Mouse (Mus musculus): Measurements from ENCODE around the gene Best1. TPM values are rescaled to one million over a fixed set of nuclear protein-coding genes. Genes with fewer than 3 reads are reported as not detected.

Gene Best1
- polyA plus RNA-seq, 1 experiment = not detected

DNA sequence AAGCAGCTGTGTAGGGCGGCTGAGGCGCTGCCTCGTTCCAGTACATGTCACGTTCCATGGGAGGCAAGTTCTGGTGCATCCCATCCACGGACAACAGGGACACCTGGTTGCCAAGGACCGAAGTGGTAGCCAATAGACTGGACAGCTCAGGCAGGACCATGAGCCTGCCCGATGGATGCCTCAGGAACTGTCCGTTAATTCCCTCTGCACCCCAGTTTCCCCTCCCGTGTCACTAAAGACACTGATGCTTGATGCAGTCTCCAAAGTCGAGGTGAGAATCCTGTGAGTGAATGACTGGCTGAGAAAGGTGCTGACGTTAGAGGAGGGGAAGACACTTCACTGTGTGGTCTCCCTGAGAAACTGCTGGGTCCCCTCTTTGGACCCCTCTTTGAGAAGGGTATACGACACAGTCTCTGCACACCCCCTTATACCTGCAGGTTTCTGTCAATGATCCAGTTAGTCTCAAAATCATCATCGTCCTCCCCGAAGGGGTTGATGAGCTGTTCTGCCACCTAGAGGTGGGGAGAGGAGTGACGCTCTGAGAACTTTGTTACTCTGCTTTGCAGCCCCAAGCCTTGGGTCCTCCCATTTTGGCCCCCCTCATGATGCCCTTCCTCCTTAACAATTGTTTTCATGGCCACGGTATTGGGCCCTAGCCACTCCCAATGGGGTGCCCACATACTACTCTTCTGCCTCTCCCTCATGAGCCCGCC, 12.1 kb downstream of the Best1 start:
- no peak for TF ChIP-seq CTCF (IDR thresholded peaks at IDR 0.05; ENCODE audit: insufficient read depth, low read depth, low read length)
- no peak for TF ChIP-seq POLR2A (IDR thresholded peaks at IDR 0.05; ENCODE audit: insufficient read depth, low read depth, low read length)
- no peak overlapping the region for H3K27ac ChIP-seq (ENCODE audit: insufficient read depth, low read depth, low read length)
- 63% methylated on average over 17 of the region's 17 CpGs for WGBS
- peaks cover 7% of the 10 kb centered on the region for H3K4me1 ChIP-seq (ENCODE audit: control insufficient read depth, insufficient read depth, low read length)
- H3K4me3 ChIP-seq (ENCODE audit: insufficient read depth, low read depth, low read length) = no peak overlapping the region

DNA sequence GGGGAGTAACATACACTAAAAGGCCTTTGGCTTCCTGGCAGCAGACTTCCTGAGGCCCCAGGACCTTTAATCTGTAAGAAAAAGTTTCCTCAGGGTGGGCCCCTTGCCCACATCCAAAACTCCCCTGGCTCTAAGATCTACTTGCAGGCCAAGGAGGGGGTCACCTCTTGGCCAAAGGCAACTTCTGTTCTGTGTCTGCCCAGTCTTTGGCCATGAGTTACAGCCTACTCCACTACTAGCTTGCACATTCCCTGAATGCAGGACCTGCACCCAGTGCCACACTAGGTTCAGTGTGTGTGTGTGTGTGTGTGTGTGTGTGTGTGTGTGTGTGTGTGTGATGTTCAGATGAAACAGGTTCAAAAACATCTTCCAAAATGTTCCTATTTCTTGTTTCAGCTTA, 13.8 kb downstream of the Best1 start:
- Histone ChIP-seq H3K27ac (ENCODE audit: insufficient read depth, low read depth, low read length) (no peak overlapping the region), H3K4me3 (ENCODE audit: insufficient read depth, low read depth, low read length) (no peak overlapping the region), H3K4me1 (ENCODE audit: control insufficient read depth, insufficient read depth, low read length) (peaks cover 6% of the 10 kb centered on the region)
- TF ChIP-seq POLR2A (IDR thresholded peaks at IDR 0.05; ENCODE audit: insufficient read depth, low read depth, low read length) (no peak), CTCF (IDR thresholded peaks at IDR 0.05; ENCODE audit: insufficient read depth, low read depth, low read length) (no peak)

DNA sequence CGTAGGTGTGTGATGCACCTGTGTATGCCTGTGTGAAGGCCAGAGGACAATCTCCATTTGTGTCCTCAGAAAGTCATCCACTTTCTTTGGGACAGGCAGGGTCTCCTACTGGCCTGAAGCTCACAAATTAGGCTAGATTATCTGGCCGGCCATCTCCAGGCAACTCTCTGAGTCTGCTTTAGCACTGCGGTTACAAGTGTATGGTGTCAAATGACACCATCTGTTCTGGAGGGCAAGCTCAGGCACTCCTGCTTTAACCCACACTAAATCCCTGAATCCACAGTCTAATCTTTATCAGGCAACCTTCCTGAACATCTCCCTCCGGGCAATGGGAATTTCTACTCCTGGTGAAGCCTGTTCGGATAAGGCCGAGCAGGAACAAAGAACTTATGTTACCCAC, 14.2 kb downstream of the Best1 start:
- no peak overlapping the region for H3K27ac ChIP-seq (ENCODE audit: insufficient read depth, low read depth, low read length)
- H3K4me3 ChIP-seq (ENCODE audit: insufficient read depth, low read depth, low read length) = no peak overlapping the region
- WGBS = 69% methylated on average over 6 of the region's 6 CpGs
- no peak for TF ChIP-seq CTCF (IDR thresholded peaks at IDR 0.05; ENCODE audit: insufficient read depth, low read depth, low read length)
- TF ChIP-seq POLR2A (IDR thresholded peaks at IDR 0.05; ENCODE audit: insufficient read depth, low read depth, low read length) = no peak
- peaks cover 6% of the 10 kb centered on the region for H3K4me1 ChIP-seq (ENCODE audit: control insufficient read depth, insufficient read depth, low read length)

DNA sequence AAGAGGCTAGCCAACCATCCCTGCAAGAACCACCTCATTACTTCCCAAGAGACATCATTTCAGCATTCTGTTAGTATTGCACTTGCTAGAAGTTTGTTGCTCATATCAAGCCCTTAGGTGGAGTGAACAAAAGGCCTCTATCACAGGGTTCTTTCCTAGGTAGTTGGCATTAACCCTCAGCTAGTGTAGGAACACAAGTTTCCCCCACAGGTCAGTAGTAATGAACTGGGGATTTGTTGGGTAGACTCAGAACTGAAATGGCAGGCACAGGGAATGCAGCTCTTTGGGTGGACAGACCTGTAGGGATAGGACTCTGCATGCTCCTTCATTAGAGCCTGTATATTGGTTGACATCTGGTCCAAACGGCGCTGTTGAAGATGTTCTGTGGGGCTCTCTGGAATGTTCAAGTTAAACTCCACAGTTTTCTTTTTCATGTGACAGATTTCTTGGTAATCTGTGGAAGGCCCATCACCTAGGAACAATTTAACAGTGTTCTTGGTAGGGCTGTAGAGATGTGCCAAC, 15.5 kb downstream of the Best1 start:
- Histone ChIP-seq H3K27ac (ENCODE audit: insufficient read depth, low read depth, low read length) (no peak overlapping the region), H3K4me1 (ENCODE audit: control insufficient read depth, insufficient read depth, low read length) (peaks cover 6% of the 10 kb centered on the region), H3K4me3 (ENCODE audit: insufficient read depth, low read depth, low read length) (no peak overlapping the region)
- no peak for TF ChIP-seq CTCF (IDR thresholded peaks at IDR 0.05; ENCODE audit: insufficient read depth, low read depth, low read length)
- no peak for TF ChIP-seq POLR2A (IDR thresholded peaks at IDR 0.05; ENCODE audit: insufficient read depth, low read depth, low read length)
- 89% methylated on average over 2 of the region's 2 CpGs for WGBS

DNA sequence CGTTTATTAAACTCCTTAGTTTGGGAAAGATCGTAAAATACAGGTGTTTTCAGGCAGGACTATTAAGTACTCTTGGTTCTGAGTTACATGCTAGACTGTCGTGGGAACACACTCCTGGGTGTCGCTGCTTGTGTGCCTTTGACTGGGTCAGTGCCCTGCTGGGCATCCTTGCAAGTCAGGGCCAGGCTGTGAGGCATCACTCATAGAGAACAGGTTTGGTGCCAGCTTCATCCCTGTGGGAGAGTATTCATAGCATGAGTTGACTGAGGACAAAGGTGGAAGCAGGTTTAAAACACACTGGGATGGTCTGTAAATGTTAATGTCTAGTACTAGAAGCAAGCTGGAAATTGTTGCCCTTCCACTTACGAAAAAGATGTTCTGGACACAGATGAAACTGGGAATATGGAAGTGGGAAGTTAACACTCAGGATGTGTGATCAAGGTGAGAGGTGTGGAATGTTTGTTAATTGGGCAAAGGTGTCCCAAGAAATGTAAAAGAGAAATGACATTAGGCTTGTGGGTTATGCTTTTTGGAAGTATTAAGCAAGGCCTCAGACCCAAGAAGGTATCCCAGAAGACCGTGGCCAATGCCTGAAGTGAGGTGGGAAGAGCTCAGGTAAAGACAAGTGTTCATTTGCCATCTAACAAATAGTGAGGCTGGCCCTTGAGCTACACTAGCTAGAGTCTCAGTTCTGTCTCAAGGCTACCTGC, 16.1 kb downstream of the Best1 start:
- H3K27ac ChIP-seq (ENCODE audit: insufficient read depth, low read depth, low read length) = no peak overlapping the region
- WGBS = 84% methylated on average over 6 of the region's 6 CpGs
- no peak overlapping the region for H3K4me3 ChIP-seq (ENCODE audit: insufficient read depth, low read depth, low read length)
- H3K4me1 ChIP-seq (ENCODE audit: control insufficient read depth, insufficient read depth, low read length) = peaks cover 6% of the 10 kb centered on the region
- no peak for TF ChIP-seq CTCF (IDR thresholded peaks at IDR 0.05; ENCODE audit: insufficient read depth, low read depth, low read length)
- no peak for TF ChIP-seq POLR2A (IDR thresholded peaks at IDR 0.05; ENCODE audit: insufficient read depth, low read depth, low read length)

DNA sequence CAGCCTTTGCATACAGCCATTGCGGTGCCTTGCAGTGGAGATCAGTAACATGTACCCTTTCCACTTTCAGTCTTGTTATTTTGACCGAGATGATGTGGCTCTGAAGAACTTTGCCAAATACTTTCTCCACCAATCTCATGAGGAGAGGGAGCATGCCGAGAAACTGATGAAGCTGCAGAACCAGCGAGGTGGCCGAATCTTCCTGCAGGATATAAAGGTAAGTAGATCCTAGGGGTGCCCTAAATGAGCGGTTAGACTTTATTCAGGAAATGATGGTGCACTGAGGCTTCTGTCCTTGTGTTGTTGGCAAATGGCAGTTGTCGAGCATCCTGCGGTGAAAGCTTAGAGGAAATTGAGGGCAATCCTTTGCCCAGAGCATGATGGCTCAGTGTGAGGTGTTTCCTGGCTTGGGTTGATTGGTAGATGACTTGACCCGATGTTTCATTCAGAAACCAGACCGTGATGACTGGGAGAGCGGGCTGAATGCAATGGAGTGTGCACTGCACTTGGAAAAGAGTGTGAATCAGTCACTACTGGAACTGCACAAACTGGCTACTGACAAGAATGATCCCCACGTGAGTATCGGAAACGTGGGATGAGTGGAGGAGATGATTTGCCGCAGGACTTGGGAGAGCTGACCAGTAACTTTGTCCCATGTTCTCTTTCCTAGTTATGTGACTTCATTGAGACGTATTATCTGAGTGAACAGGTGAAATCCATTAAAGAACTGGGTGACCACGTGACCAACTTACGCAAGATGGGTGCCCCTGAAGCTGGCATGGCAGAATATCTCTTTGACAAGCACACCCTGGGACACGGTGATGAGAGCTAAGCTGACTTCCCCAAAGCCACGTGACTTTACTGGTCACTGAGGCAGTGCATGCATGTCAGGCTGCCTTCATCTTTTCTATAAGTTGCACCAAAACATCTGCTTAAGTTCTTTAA, 17.1 kb downstream of the Best1 start:
- Histone ChIP-seq H3K4me1 (ENCODE audit: control insufficient read depth, insufficient read depth, low read length) (peaks cover 6% of the 10 kb centered on the region), H3K27ac (ENCODE audit: insufficient read depth, low read depth, low read length) (no peak overlapping the region), H3K4me3 (ENCODE audit: insufficient read depth, low read depth, low read length) (0 out of 2 replicates have a peak overlapping the region, but pooled peaks have one; percentile 1)
- no peak for TF ChIP-seq CTCF (IDR thresholded peaks at IDR 0.05; ENCODE audit: insufficient read depth, low read depth, low read length)
- no peak for TF ChIP-seq POLR2A (IDR thresholded peaks at IDR 0.05; ENCODE audit: insufficient read depth, low read depth, low read length)
- WGBS = 82% methylated on average over 20 of the region's 20 CpGs

DNA sequence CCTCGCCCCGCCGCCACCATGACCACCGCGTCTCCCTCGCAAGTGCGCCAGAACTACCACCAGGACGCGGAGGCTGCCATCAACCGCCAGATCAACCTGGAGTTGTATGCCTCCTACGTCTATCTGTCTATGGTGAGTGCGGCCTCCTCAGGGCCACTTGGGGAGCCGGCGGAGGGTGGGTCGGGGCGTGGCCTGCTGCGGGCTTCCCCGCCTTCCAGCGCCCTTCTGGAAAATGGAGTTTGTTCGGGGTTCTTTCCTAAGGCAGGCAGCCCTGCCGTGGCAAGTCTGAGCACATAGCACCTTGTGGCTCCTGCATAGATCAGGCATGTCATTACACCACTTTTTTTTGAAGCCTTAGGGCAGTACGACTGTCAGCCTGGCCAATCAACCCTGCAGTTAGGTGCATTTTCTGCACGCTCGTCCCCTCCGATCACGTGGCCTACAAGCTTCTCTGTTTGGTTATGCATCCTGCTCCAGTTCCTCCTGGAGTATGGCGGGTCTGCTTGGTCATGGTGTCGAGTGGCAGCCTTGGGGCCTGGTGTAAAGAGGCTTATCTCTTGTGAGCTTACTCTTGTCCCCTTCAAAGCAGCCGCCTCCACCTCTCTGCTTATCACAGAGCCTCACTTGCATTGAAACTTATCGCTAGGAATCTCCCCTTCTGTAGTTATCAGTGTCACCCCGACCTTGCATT, 18.4 kb downstream of the Best1 start:
- no peak for TF ChIP-seq CTCF (IDR thresholded peaks at IDR 0.05; ENCODE audit: insufficient read depth, low read depth, low read length)
- no peak for TF ChIP-seq POLR2A (IDR thresholded peaks at IDR 0.05; ENCODE audit: insufficient read depth, low read depth, low read length)
- WGBS = under 1% methylated on average over 31 of the region's 31 CpGs
- H3K27ac ChIP-seq (ENCODE audit: insufficient read depth, low read depth, low read length) = peak overlapping the region; percentile 93
- H3K4me3 ChIP-seq (ENCODE audit: insufficient read depth, low read depth, low read length) = peak overlapping the region; percentile 79
- peaks cover 13% of the 10 kb centered on the region for H3K4me1 ChIP-seq (ENCODE audit: control insufficient read depth, insufficient read depth, low read length)
